Mouse (Mus musculus): Measurements from ENCODE around the gene Pi4ka.

Gene Pi4ka

GRCm38 (mm10) chr16:17275721-17276120 is 130.4 kb downstream of the Pi4ka start, which contains the start of gene Tmem191c:
Gene Tmem191c (plus strand): TSS chr16:17276077.
- no peak for DNase-seq (ENCODE audit: low spot score in 2 of 2)

GRCm38 (mm10) chr16:17271856-17272255 is 134.3 kb downstream of the Pi4ka start:
- no peak for DNase-seq (ENCODE audit: low spot score in 2 of 2)

GRCm38 (mm10) chr16:17271124-17271523 is 135.0 kb downstream of the Pi4ka start:
- peak in 1 of 2 experiments; percentile 45 for DNase-seq (ENCODE audit: low spot score in 2 of 2)

- no peak for DNase-seq (ENCODE audit: low spot score in 2 of 2)
Observed at GRCm38 (mm10) chr16:17269872-17270271, 136.2 kb downstream of the Pi4ka start.

GRCm38 (mm10) chr16:17267937-17268336 is 138.2 kb downstream of the Pi4ka start:
- no peak for DNase-seq (ENCODE audit: low spot score in 2 of 2)

- DNase-seq (ENCODE audit: low spot score in 2 of 2) = no peak
Observed at GRCm38 (mm10) chr16:17266113-17266512, 140.0 kb downstream of the Pi4ka start.

- DNase-seq (ENCODE audit: low spot score in 2 of 2) = no peak
Observed at GRCm38 (mm10) chr16:17261341-17261740, 144.8 kb downstream of the Pi4ka start.

GRCm38 (mm10) chr16:17258917-17259316 is 147.2 kb downstream of the Pi4ka start:
- no peak for DNase-seq (ENCODE audit: low spot score in 2 of 2)

- DNase-seq (ENCODE audit: low spot score in 2 of 2) = peak; percentile 67 to 78
Observed at GRCm38 (mm10) chr16:17257359-17257821, 148.7 kb downstream of the Pi4ka start.

- no peak for DNase-seq (ENCODE audit: low spot score in 2 of 2)
Observed at GRCm38 (mm10) chr16:17255270-17255669, 150.8 kb downstream of the Pi4ka start.

- DNase-seq (ENCODE audit: low spot score in 2 of 2) = no peak
Observed at GRCm38 (mm10) chr16:17254005-17254597, 152.0 kb downstream of the Pi4ka start.

- no peak for DNase-seq (ENCODE audit: low spot score in 2 of 2)
Observed at GRCm38 (mm10) chr16:17252841-17253240, 153.3 kb downstream of the Pi4ka start.

GRCm38 (mm10) chr16:17252086-17252726 is 153.9 kb downstream of the Pi4ka start:
- no peak for DNase-seq (ENCODE audit: low spot score in 2 of 2)

GRCm38 (mm10) chr16:17251539-17251938 is 154.6 kb downstream of the Pi4ka start:
- DNase-seq (ENCODE audit: low spot score in 2 of 2) = peak in 1 of 2 experiments; percentile 47

- DNase-seq (ENCODE audit: low spot score in 2 of 2) = no peak
Observed at GRCm38 (mm10) chr16:17249135-17249534, 157.0 kb downstream of the Pi4ka start.

GRCm38 (mm10) chr16:17247727-17248126 is 158.4 kb downstream of the Pi4ka start:
- DNase-seq (ENCODE audit: low spot score in 2 of 2) = peak in 1 of 2 experiments; percentile 34

- no peak for DNase-seq (ENCODE audit: low spot score in 2 of 2)
Observed at GRCm38 (mm10) chr16:17244996-17245395, 161.1 kb downstream of the Pi4ka start.

GRCm38 (mm10) chr16:17243731-17244130 is 162.4 kb downstream of the Pi4ka start:
- no peak for DNase-seq (ENCODE audit: low spot score in 2 of 2)

GRCm38 (mm10) chr16:17239409-17239808 is 166.7 kb downstream of the Pi4ka start:
- DNase-seq (ENCODE audit: low spot score in 2 of 2) = no peak

GRCm38 (mm10) chr16:17237634-17238033 is 168.5 kb downstream of the Pi4ka start:
- no peak for DNase-seq (ENCODE audit: low spot score in 2 of 2)

- DNase-seq (ENCODE audit: low spot score in 2 of 2) = peak in 1 of 2 experiments; percentile 21
Observed at GRCm38 (mm10) chr16:17234916-17235665, 171.0 kb downstream of the Pi4ka start.

GRCm38 (mm10) chr16:17234499-17234895 is 171.6 kb downstream of the Pi4ka start:
- peak; percentile 17 to 21 for DNase-seq (ENCODE audit: low spot score in 2 of 2)

Data from heart, adult 9 months (tissue).